Comparison of ENCODE assay signal across 8 mouse cellular contexts in genomic region chr19:5053909-5054308, GRCm38 (mm10). TPM values are rescaled to one million over a fixed set of nuclear protein-coding genes. Genes with fewer than 3 reads are reported as not detected.
DNase-seq lines count a peak whose midpoint lies in the region; ATAC-seq and TF ChIP-seq lines count a peak whose summit lies in the region.

No protein-coding gene starts in this region.

- ATAC-seq in forebrain, postnatal 0 days = no peak
- no peak for ATAC-seq in forebrain, embryonic 14.5 days
- peak; percentile 59 for ATAC-seq in megakaryocyte-erythroid progenitor cell, adult 5-6 weeks (replicated peaks; ENCODE audit: low FRiP score, low TSS enrichment, poor library complexity, severe bottlenecking)

- peak; percentile 71 for TF ChIP-seq CTCF in forebrain, postnatal 0 days (IDR thresholded peaks at IDR 0.05; ENCODE audit: low read depth)

- no peak overlapping the region for H3K4me2 ChIP-seq in forebrain, postnatal 0 days (ENCODE audit: low read depth)
- H3K4me2 ChIP-seq in forebrain, embryonic 14.5 days (ENCODE audit: low read length) = no peak overlapping the region

- no peaks in the 10 kb centered on the region for H3K9me3 ChIP-seq in forebrain, postnatal 0 days (ENCODE audit: low read length)
- no peaks in the 10 kb centered on the region for H3K9me3 ChIP-seq in forebrain, embryonic 14.5 days (replicated peaks; ENCODE audit: control insufficient read depth, low read length)

- H3K4me1 ChIP-seq in forebrain, postnatal 0 days (ENCODE audit: insufficient read depth) = peaks cover 7% of the 10 kb centered on the region; the same call in 1 of the 2 replicates
- H3K4me1 ChIP-seq in forebrain, embryonic 14.5 days (ENCODE audit: control insufficient read depth, insufficient read depth, low read length) = no peaks in the 10 kb centered on the region

- H3K27me3 ChIP-seq in forebrain, postnatal 0 days (ENCODE audit: insufficient read depth, low read length) = no peaks in the 10 kb centered on the region
- peaks cover 33% of the 10 kb centered on the region for H3K27me3 ChIP-seq in forebrain, embryonic 14.5 days (replicated peaks; ENCODE audit: control insufficient read depth, insufficient read depth, low read length)

- no peak overlapping the region for H3K27ac ChIP-seq in forebrain, postnatal 0 days (ENCODE audit: low read depth, low read length)
- H3K27ac ChIP-seq in forebrain, embryonic 14.5 days (ENCODE audit: low read depth, low read length) = no peak overlapping the region

- no peak overlapping the region for H3K4me3 ChIP-seq in forebrain, postnatal 0 days (ENCODE audit: low read depth, low read length)
- H3K4me3 ChIP-seq in forebrain, embryonic 14.5 days (ENCODE audit: low read depth, low read length) = no peak overlapping the region

- peak; percentile 29 for DNase-seq in forebrain, postnatal 0 days
- DNase-seq in forebrain, embryonic 14.5 days (ENCODE audit: low spot score) = no peak
- peak; percentile 59 for DNase-seq in right cerebral cortex, postnatal 14 days
- DNase-seq in right cerebral cortex, adult 2 months (ENCODE audit: low spot score in 2 of 2) = no peak
- DNase-seq in cerebellum, adult 11-12 months = peak; percentile 80
- DNase-seq in kidney, postnatal 10 days = peak; percentile 76
- no peak for DNase-seq in urinary bladder, postnatal 10 days (ENCODE audit: low spot score)

- H3K36me3 ChIP-seq in forebrain, postnatal 0 days (ENCODE audit: insufficient read depth) = peaks cover 11% of the 10 kb centered on the region
- H3K36me3 ChIP-seq in forebrain, embryonic 14.5 days (ENCODE audit: control insufficient read depth, insufficient read depth, low read length) = peaks cover 7% of the 10 kb centered on the region

- H3K9ac ChIP-seq in forebrain, postnatal 0 days = no peak overlapping the region
- H3K9ac ChIP-seq in forebrain, embryonic 14.5 days (ENCODE audit: low read length) = no peak overlapping the region

- WGBS in forebrain, postnatal 0 days = 16% methylated on average over 9 of the region's 9 CpGs
- WGBS in forebrain, embryonic 14.5 days = 20% methylated on average over 9 of the region's 9 CpGs

RNA-seq across cellular contexts. Expression of gene Rin1, which starts 3.6 kb away (rescaled TPM):
- total RNA-seq in forebrain, postnatal 0 days (2014; rRNA removed) = 3.0 and 9.8 TPM in 2 replicates
- polyA plus RNA-seq in forebrain, postnatal 0 days (2015; fragmentation: Nextera tagmentation; extraction: Ambion mirVana) = 1.7 and 2.4 TPM in 2 replicates
- 1.3 and 1.4 TPM in 2 replicates for polyA plus RNA-seq in forebrain, embryonic 14.5 days (2014; fragmentation: Nextera tagmentation; extraction: Ambion mirVana)
- total RNA-seq in megakaryocyte-erythroid progenitor cell, adult 5-6 weeks (2014; fragmentation: Nextera tagmentation) = 0.89 and 1.3 TPM in 2 replicates
- total RNA-seq in megakaryocyte-erythroid progenitor cell, adult 5-6 weeks (2017) = 0.66 TPM in 1 of 2 replicates, not detected in the other

RNA-seq across cellular contexts. Expression of gene Brms1, which starts 12.8 kb away (rescaled TPM):
- 9.5 and 15.5 TPM in 2 replicates for total RNA-seq in forebrain, postnatal 0 days (2014; rRNA removed)
- polyA plus RNA-seq in forebrain, postnatal 0 days (2015; fragmentation: Nextera tagmentation; extraction: Ambion mirVana) = 27.6 and 29.3 TPM in 2 replicates
- polyA plus RNA-seq in forebrain, embryonic 14.5 days (2014; fragmentation: Nextera tagmentation; extraction: Ambion mirVana) = 56.2 and 56.8 TPM in 2 replicates
- total RNA-seq in megakaryocyte-erythroid progenitor cell, adult 5-6 weeks (2014; fragmentation: Nextera tagmentation) = 25.3 and 37.1 TPM in 2 replicates
- 30.3 and 36.7 TPM in 2 replicates for total RNA-seq in megakaryocyte-erythroid progenitor cell, adult 5-6 weeks (2017)

RNA-seq across cellular contexts. Expression of gene Cd248, which starts 14.0 kb away (rescaled TPM):
- total RNA-seq in forebrain, postnatal 0 days (2014; rRNA removed) = 11.8 and 20.8 TPM in 2 replicates
- 16.3 and 18.1 TPM in 2 replicates for polyA plus RNA-seq in forebrain, postnatal 0 days (2015; fragmentation: Nextera tagmentation; extraction: Ambion mirVana)
- polyA plus RNA-seq in forebrain, embryonic 14.5 days (2014; fragmentation: Nextera tagmentation; extraction: Ambion mirVana) = 12.5 and 16.2 TPM in 2 replicates
- total RNA-seq in megakaryocyte-erythroid progenitor cell, adult 5-6 weeks (2014; fragmentation: Nextera tagmentation) = 3.2 and 3.3 TPM in 2 replicates
- 0.27 and 4.1 TPM in 2 replicates for total RNA-seq in megakaryocyte-erythroid progenitor cell, adult 5-6 weeks (2017)

RNA-seq across cellular contexts. Expression of gene AC124502.3, which starts 15.2 kb away (rescaled TPM):
- total RNA-seq in forebrain, postnatal 0 days (2014; rRNA removed) = 3.0 and 7.0 TPM in 2 replicates
- polyA plus RNA-seq in forebrain, postnatal 0 days (2015; fragmentation: Nextera tagmentation; extraction: Ambion mirVana) = 1.4 and 2.0 TPM in 2 replicates
- 1.2 and 1.7 TPM in 2 replicates for polyA plus RNA-seq in forebrain, embryonic 14.5 days (2014; fragmentation: Nextera tagmentation; extraction: Ambion mirVana)
- total RNA-seq in megakaryocyte-erythroid progenitor cell, adult 5-6 weeks (2014; fragmentation: Nextera tagmentation) = 2.0 and 3.3 TPM in 2 replicates
- 1.8 and 4.2 TPM in 2 replicates for total RNA-seq in megakaryocyte-erythroid progenitor cell, adult 5-6 weeks (2017)

RNA-seq across cellular contexts. Expression of gene B4gat1, which starts 15.3 kb away (rescaled TPM):
- 85.9 and 111 TPM in 2 replicates for total RNA-seq in forebrain, postnatal 0 days (2014; rRNA removed)
- polyA plus RNA-seq in forebrain, postnatal 0 days (2015; fragmentation: Nextera tagmentation; extraction: Ambion mirVana) = 93.0 and 128 TPM in 2 replicates
- 45.4 and 55.1 TPM in 2 replicates for polyA plus RNA-seq in forebrain, embryonic 14.5 days (2014; fragmentation: Nextera tagmentation; extraction: Ambion mirVana)
- not detected in 2 replicates for total RNA-seq in megakaryocyte-erythroid progenitor cell, adult 5-6 weeks (2014; fragmentation: Nextera tagmentation)
- total RNA-seq in megakaryocyte-erythroid progenitor cell, adult 5-6 weeks (2017) = 1.5 TPM in 1 of 2 replicates, not detected in the other

Comparison
In these comparisons a context has a peak if more than half of its experiments do, and no peak if none do; other contexts are left out.
1. DNase-seq: peak in forebrain, postnatal 0 days (single experiment), right cerebral cortex, postnatal 14 days (single experiment), cerebellum, adult 11-12 months (single experiment) and kidney, postnatal 10 days (single experiment); none in forebrain, embryonic 14.5 days (single experiment), right cerebral cortex, adult 2 months (0 of 2) and urinary bladder, postnatal 10 days (single experiment).